Mouse (Mus musculus): ENCODE measurements around the gene Ttc3. TPM values are rescaled to one million over a fixed set of nuclear protein-coding genes. Genes with fewer than 3 reads are reported as not detected.
"Not testable (repeated sequence)": the region's sequence is repeated elsewhere in the genome, so short reads cannot be mapped to it uniquely, and the experiment has no call there.

The Ttc3 gene
- polyA plus RNA-seq, 1 experiment from 2014 or later, result 484 TPM

DNA sequence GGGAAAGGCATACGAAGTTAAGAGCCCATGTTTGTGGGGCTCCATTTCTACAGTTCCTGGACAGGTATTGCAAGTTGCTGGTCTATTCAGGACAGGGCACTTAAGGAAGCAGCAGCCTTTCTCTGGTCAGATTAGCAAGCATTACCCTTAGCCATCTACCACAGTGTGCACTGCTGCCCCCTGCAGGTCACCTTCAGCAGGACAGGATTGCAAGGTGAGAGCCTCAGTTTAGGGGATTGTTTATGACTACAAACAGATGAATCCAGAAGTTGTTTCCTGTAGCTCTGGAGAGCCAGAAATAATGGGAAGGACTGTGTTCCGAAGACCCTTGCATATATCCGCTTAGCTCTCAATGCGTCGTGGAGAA, 38.5 kb upstream of the Ttc3 start:
- H3K27me3 ChIP-seq (ENCODE audit: control insufficient read depth, insufficient read depth, low read length), result peaks cover 20% of the 10 kb centered on the region
- DNase-seq (ENCODE audit: low spot score), result peak; percentile 80
- no peaks in the 10 kb centered on the region for H3K36me3 ChIP-seq (ENCODE audit: control insufficient read depth, insufficient read depth, low read length)
- ATAC-seq (replicated peaks; ENCODE audit: low FRiP score), result no peak
- H3K9me3 ChIP-seq (ENCODE audit: control insufficient read depth, low read length), result no peaks in the 10 kb centered on the region
- H3K4me1 ChIP-seq (replicated peaks; ENCODE audit: control insufficient read depth, insufficient read depth, low read length), result peaks cover 20% of the 10 kb centered on the region; the same call in 1 of the 2 replicates
- H3K27ac ChIP-seq (ENCODE audit: low read depth, low read length), result no peak overlapping the region
- no peak overlapping the region for H3K9ac ChIP-seq (ENCODE audit: low read length)
- 58% methylated on average over 5 of the region's 5 CpGs for WGBS
- no peak overlapping the region for H3K4me3 ChIP-seq (ENCODE audit: low read depth, low read length)
- H3K4me2 ChIP-seq (ENCODE audit: low read depth, low read length, severe bottlenecking), result no peak overlapping the region

DNA sequence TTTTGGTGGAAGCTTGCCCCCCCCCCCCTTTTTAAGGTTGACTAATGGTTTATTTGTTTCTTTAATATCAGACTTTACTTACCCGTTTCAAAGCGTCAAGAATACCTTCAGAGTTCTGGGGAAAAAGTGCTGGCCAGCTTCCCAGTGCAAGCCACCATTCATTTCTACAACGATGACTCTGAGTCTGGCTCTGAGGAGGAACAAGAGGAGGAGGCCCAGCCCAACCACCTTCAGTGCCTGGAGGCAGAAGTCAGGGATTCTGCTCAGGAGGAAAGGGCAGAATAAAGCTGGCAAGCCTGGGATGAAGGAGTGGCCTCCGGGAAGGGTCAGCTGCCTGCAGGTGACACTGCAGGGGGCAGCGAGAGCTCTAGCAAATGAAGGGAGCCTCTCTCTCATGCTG, 34.8 kb upstream of the Ttc3 start:
- no peak for ATAC-seq (replicated peaks; ENCODE audit: low FRiP score)
- Histone ChIP-seq H3K27ac (ENCODE audit: low read depth, low read length) (no peak overlapping the region), H3K4me1 (replicated peaks; ENCODE audit: control insufficient read depth, insufficient read depth, low read length) (no peaks in the 10 kb centered on the region), H3K36me3 (ENCODE audit: control insufficient read depth, insufficient read depth, low read length) (no peaks in the 10 kb centered on the region), H3K4me3 (ENCODE audit: low read depth, low read length) (no peak overlapping the region), H3K9me3 (ENCODE audit: control insufficient read depth, low read length) (no peaks in the 10 kb centered on the region), H3K4me2 (ENCODE audit: low read depth, low read length, severe bottlenecking) (no peak overlapping the region), H3K9ac (ENCODE audit: low read length) (no peak overlapping the region), H3K27me3 (ENCODE audit: control insufficient read depth, insufficient read depth, low read length) (no peaks in the 10 kb centered on the region; the same call in 1 of the 2 replicates)
- DNase-seq (ENCODE audit: low spot score), result no peak
- WGBS, result 32% methylated on average over 5 of the region's 5 CpGs

DNA sequence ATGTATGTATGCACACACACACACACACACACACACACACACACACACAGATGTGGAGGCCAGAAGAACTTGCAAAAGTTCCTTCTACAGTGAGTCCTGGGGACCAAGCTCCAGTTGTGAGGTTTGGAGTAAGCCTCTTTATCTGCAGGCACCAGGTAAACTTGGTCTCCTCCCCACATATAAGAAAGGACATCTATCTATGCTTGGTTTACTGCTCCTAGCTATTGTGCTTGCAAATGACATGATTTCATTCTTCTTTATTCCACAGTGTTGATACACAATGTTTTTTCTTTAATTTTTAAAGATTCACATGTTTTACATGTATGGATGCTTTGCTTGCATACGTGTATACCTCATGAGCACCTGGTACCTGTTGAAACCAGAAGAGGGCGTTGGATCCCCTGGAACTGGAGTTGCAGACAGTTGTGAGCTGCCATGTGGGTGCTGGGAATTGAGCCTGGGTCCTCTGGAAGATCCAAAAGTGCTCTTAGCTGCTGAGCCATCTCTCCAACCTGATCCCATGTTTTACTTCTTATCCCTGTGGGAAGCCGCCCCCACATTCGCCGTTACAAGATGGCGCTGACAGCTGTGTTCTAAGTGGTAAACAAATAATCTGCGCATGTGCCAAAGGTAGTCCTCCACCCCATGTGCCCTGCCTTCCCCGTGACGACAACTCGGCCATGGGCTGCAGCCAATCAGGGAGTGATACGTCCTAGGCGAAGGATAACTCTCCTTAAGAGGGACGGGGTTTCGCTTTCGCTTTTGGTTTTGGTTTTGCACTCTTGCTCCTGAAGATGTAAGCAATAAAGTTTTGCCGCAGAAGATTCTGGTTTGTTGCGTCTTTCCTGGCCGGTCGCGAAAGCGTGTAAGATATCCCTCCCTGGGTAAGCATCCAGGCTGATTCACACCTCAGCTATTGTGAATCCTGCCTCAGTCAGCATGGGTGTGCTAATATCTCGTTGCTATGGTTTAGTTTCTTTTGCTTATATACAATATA, 31.0 kb upstream of the Ttc3 start:
- WGBS, result 92% methylated on average over 19 of the region's 22 CpGs

DNA sequence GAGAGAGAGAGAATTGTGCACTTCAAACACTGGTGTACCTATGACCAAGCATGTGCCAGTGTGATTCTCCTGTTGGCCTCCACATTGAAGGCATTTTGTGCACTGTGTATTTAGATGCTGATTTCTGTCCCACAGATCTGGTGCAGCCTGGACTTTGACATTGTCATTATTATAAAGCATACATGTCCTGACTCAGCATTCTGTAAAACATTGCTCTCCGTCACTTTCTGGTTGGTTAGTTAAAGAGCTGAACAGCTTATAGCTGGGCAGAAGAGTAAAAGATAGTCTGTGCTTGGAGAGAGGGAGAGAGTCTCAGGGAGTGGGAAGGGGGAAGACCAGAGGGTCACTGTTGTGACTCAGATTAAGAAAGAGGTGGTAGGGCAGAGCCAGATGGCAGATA, 24.7 kb upstream of the Ttc3 start:
- DNase-seq (ENCODE audit: low spot score) (no peak), ATAC-seq (replicated peaks; ENCODE audit: low FRiP score) (no peak)
- Histone ChIP-seq H3K4me3 (ENCODE audit: low read depth, low read length) (no peak overlapping the region), H3K36me3 (ENCODE audit: control insufficient read depth, insufficient read depth, low read length) (no peaks in the 10 kb centered on the region), H3K9me3 (ENCODE audit: control insufficient read depth, low read length) (no peaks in the 10 kb centered on the region), H3K27me3 (ENCODE audit: control insufficient read depth, insufficient read depth, low read length) (no peaks in the 10 kb centered on the region), H3K4me1 (replicated peaks; ENCODE audit: control insufficient read depth, insufficient read depth, low read length) (no peaks in the 10 kb centered on the region), H3K27ac (ENCODE audit: low read depth, low read length) (no peak overlapping the region), H3K9ac (ENCODE audit: low read length) (no peak overlapping the region), H3K4me2 (ENCODE audit: low read depth, low read length, severe bottlenecking) (no peak overlapping the region)
- WGBS, result 87% methylated on average over 1 of the region's 1 CpGs

More for the DNA sequence above, 31.0 kb upstream of the Ttc3 start:
- not testable (repeated sequence) for H3K4me2 ChIP-seq (ENCODE audit: low read depth, low read length, severe bottlenecking); H3K4me3 ChIP-seq (ENCODE audit: low read depth, low read length); ATAC-seq (replicated peaks; ENCODE audit: low FRiP score); H3K27me3 ChIP-seq (ENCODE audit: control insufficient read depth, insufficient read depth, low read length); H3K27ac ChIP-seq (ENCODE audit: low read depth, low read length); H3K36me3 ChIP-seq (ENCODE audit: control insufficient read depth, insufficient read depth, low read length); H3K9me3 ChIP-seq (ENCODE audit: control insufficient read depth, low read length); H3K4me1 ChIP-seq (replicated peaks; ENCODE audit: control insufficient read depth, insufficient read depth, low read length); H3K9ac ChIP-seq (ENCODE audit: low read length); DNase-seq (ENCODE audit: low spot score)

DNA sequence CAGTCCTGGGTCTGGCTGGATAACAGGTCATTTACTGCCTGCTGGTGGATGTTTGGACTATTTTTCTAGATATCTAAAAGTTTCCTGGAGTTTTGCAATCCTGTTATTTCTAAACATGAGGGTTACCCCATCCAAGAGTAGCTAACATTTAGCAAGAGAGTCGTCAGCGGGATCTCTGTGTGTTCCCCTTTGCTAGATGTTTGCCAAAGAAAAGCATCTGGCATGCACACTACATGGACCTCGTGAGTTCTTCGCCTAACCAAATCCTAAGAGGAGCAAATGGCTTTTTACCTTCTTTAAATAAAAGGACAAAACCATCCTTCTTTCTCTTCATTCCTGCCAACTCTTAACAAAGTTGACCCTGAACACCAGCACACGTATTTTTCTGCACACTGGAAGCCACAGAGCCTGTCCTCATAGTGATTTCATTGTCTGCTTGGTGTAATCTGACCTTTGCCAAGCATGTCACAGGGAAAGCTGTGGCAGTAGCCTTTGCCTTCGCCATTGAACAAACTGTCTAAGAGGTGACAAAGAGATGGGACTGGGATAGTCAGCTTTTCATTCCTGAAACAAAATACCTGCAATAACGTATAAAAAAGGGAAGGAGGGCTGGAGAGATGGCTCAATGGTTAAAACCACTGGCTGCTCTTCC, 23.2 kb upstream of the Ttc3 start:
- 77% methylated on average over 7 of the region's 7 CpGs for WGBS

DNA sequence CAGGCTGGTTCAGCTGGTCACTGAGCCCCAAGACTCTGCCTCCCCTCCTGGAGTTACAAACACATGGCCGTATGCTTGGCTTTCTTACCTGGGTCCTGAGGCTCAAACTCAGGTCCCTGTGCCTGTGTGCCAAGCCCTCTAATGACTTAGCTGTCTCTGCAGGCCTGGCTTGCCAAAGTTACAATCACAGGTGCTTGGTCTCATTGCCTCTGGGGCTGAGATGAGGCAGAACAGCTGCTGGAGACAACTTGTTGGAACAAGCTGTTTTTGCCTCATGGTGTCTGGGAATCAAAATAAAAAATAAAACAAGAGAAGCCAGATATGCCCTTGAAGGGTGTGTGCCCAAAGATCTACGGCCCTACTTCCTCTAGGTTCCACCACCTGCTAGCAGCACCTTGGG, 21.6 kb upstream of the Ttc3 start:
- DNase-seq (ENCODE audit: low spot score) (no peak), ATAC-seq (replicated peaks; ENCODE audit: low FRiP score) (no peak)
- Histone ChIP-seq H3K4me1 (replicated peaks; ENCODE audit: control insufficient read depth, insufficient read depth, low read length) (no peaks in the 10 kb centered on the region), H3K27me3 (ENCODE audit: control insufficient read depth, insufficient read depth, low read length) (no peaks in the 10 kb centered on the region), H3K9ac (ENCODE audit: low read length) (no peak overlapping the region), H3K4me2 (ENCODE audit: low read depth, low read length, severe bottlenecking) (no peak overlapping the region), H3K27ac (ENCODE audit: low read depth, low read length) (no peak overlapping the region), H3K9me3 (ENCODE audit: control insufficient read depth, low read length) (no peaks in the 10 kb centered on the region), H3K4me3 (ENCODE audit: low read depth, low read length) (no peak overlapping the region), H3K36me3 (ENCODE audit: control insufficient read depth, insufficient read depth, low read length) (no peaks in the 10 kb centered on the region)
- WGBS, result 83% methylated on average over 2 of the region's 2 CpGs

More for the DNA sequence above, 23.2 kb upstream of the Ttc3 start:
- no peaks in the 10 kb centered on the region for H3K9me3 ChIP-seq (ENCODE audit: control insufficient read depth, low read length)
- no peaks in the 10 kb centered on the region for H3K4me1 ChIP-seq (replicated peaks; ENCODE audit: control insufficient read depth, insufficient read depth, low read length)
- H3K4me2 ChIP-seq (ENCODE audit: low read depth, low read length, severe bottlenecking), result no peak overlapping the region
- no peaks in the 10 kb centered on the region for H3K27me3 ChIP-seq (ENCODE audit: control insufficient read depth, insufficient read depth, low read length)
- no peak for DNase-seq (ENCODE audit: low spot score)
- H3K4me3 ChIP-seq (ENCODE audit: low read depth, low read length), result no peak overlapping the region
- H3K36me3 ChIP-seq (ENCODE audit: control insufficient read depth, insufficient read depth, low read length), result no peaks in the 10 kb centered on the region
- no peak for ATAC-seq (replicated peaks; ENCODE audit: low FRiP score)
- H3K27ac ChIP-seq (ENCODE audit: low read depth, low read length), result no peak overlapping the region
- H3K9ac ChIP-seq (ENCODE audit: low read length), result no peak overlapping the region

DNA sequence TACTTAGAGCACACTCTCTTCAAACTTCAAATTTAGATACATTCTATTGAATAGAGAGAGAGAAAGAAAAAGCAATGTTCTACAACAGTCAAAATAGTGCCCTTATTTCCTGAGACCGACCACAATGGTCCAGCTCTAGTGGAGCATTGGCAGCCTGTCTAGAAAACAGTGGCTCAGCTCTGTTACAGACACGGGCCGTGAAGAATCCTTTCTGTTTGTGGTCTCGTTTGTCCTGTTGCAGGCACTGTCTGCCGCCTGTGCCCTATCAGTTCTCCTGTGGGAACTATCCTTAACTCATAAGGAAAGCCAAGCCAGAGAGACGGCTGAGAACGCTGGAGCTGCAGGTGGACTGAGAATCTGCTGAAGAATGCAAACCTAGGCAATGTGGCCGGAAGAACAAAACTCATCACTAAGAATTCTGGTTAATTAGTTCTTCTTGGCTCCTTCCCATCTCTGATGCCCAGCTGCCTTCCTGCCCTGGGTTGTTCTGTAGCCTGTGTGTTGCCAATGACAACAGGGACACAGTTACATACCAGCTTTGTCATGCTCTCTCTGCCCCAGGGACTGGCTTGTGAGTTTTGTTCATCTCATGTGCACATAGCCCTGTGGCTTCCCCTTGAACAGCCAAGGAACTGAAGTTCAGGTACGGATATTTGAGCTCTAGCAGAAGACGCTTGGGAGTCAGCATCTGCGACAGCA, 20.7 kb upstream of the Ttc3 start:
- no peak for ATAC-seq (replicated peaks; ENCODE audit: low FRiP score)
- H3K9me3 ChIP-seq (ENCODE audit: control insufficient read depth, low read length), result no peaks in the 10 kb centered on the region
- no peak overlapping the region for H3K9ac ChIP-seq (ENCODE audit: low read length)
- H3K4me1 ChIP-seq (replicated peaks; ENCODE audit: control insufficient read depth, insufficient read depth, low read length), result no peaks in the 10 kb centered on the region
- no peak for DNase-seq (ENCODE audit: low spot score)
- no peak overlapping the region for H3K4me2 ChIP-seq (ENCODE audit: low read depth, low read length, severe bottlenecking)
- H3K27ac ChIP-seq (ENCODE audit: low read depth, low read length), result no peak overlapping the region
- no peaks in the 10 kb centered on the region for H3K36me3 ChIP-seq (ENCODE audit: control insufficient read depth, insufficient read depth, low read length)
- no peak overlapping the region for H3K4me3 ChIP-seq (ENCODE audit: low read depth, low read length)
- H3K27me3 ChIP-seq (ENCODE audit: control insufficient read depth, insufficient read depth, low read length), result no peaks in the 10 kb centered on the region
- 73% methylated on average over 11 of the region's 11 CpGs for WGBS

DNA sequence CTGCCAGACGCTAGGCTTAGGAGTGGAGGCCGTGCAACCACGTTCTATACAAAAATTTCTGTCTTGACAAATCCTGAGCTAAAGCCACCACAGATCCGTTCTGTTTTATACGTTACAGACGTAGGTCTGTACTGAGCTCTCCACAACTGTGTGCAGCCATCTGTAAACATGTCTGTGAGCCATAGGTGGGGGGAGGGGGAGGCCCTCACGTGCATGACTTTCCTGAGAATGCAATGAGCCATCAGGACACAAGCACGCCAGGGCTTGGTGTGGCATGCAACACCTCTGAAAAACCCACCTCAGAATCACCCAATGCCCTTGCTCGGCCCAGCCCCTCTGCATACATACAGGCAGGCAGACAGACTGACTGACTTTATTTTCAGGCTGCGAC, 20.1 kb upstream of the Ttc3 start:
- no peak for ATAC-seq (replicated peaks; ENCODE audit: low FRiP score)
- Histone ChIP-seq H3K9ac (ENCODE audit: low read length) (no peak overlapping the region), H3K4me1 (replicated peaks; ENCODE audit: control insufficient read depth, insufficient read depth, low read length) (no peaks in the 10 kb centered on the region), H3K27ac (ENCODE audit: low read depth, low read length) (no peak overlapping the region), H3K4me3 (ENCODE audit: low read depth, low read length) (no peak overlapping the region), H3K4me2 (ENCODE audit: low read depth, low read length, severe bottlenecking) (no peak overlapping the region), H3K36me3 (ENCODE audit: control insufficient read depth, insufficient read depth, low read length) (no peaks in the 10 kb centered on the region), H3K9me3 (ENCODE audit: control insufficient read depth, low read length) (no peaks in the 10 kb centered on the region), H3K27me3 (ENCODE audit: control insufficient read depth, insufficient read depth, low read length) (no peaks in the 10 kb centered on the region)
- DNase-seq (ENCODE audit: low spot score), result no peak
- WGBS, result 83% methylated on average over 10 of the region's 10 CpGs

All from forebrain, embryonic 11.5 days (tissue).